Mouse (Mus musculus): ENCODE results near the gene Arl8a. TPM values are rescaled to one million over a fixed set of nuclear protein-coding genes. Genes with fewer than 3 reads are reported as not detected.

Arl8a gene
- polyA plus RNA-seq (2021; fragmentation: Nextera tagmentation), result 25.0 and 80.8 TPM in 2 replicates
- long read RNA-seq, experiment 1, transcript Arl8a-201 (7 exons, 1,713 nt), result major isoform, 30 of 43 reads
- long read RNA-seq, experiment 1, partial matches to known transcripts, result 10 of 43 reads
- long read RNA-seq, experiment 1, other reads (novel, unspliced or antisense), result 2 of 43 reads
- long read RNA-seq, experiment 2, partial matches to known transcripts, result 1 of 20 reads
- long read RNA-seq, experiment 2, other reads (novel, unspliced or antisense), result 19 of 20 reads

DNA sequence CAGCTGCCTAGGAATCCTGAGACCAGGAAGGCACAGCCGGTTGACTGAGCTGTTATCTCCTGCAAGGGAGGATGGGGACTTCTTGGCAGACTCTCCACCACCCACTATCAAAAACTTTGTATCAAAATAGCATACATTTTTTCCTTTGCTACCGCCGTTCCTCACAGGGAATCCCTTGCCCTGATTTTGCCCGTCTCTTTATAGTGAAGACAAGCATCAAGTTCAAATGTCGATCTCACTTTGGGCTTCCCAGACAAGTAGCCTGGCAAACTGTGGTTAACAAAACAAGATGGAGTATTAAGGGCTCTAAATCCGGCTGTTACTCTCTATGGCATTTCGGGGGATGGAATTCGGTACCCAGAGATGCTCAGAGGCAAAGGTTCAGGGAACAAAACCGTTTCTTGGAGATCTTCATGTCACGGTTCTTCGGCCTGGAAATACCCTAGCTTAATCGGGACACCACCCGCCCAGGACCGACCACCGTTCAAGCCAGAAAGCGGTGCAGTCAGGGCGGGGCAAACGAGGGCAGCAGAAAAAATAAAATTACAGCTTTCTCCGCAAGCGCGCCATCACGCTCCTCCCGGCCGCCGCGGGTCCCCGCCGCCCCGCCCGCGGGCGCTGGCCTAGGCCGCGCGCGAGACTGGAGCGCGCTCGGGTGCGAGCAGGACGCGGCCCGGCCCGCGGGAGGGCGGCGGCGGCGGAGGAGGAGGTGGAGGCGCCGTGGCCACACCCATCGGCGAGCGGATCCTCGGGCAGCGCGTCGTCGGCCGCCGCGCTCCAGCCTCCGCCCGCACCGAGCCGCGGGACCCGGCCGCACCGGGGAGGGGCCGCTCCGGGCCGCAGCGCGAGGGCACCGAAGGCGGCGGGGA is at the start of gene Arl8a:
Arl8a (plus strand) TSS at position 748 of the 869 bp plus-strand sequence.

DNA sequence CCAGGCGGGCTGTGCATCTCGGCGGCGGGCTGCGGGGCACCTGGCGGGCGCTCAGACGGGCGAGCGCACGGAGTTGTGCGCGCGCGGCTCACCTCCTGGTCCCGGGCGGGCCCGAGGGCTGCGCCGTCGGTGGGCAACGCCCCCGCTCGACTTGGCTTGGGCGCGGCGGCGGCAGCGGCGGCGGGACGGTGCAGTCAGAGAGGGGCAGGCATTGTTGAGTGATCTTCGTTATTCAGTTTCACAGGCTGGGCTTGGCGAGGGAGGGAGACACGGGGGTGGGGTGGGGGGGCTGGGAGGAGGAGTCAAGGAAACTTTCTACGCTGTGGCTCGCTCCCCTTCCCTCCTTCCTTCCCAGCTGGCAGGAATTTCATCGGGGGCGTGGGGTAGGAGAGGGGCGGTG is 41.5 kb upstream of the Arl8a start, which contains the start of gene Lgr6:
Lgr6 (minus strand) TSS at position 153 of the 400 bp plus-strand sequence.

DNA sequence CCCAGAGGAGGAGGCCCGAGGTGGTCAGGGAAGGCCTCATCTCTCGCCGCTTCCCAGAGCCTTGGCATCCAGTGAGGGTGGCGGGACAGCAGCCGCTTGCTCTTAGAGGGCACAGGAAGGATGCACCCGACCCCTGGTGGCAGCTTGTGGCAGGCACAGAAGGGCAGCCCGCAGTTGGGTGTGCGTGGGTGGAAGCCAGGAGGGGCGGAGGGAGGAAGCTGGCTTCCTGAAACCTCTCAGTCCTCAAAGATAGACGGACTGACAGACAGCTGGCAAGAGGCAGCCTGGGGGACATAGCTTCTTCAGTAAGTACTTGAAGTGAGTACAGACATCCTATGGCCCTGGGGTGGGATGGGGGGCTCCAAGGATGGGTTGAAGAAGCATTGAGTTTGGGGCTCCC is 14.2 kb upstream of the Arl8a start, which contains the start of gene Ptpn7:
Ptpn7 (plus strand) TSS at position 228 of the 400 bp plus-strand sequence.

DNA sequence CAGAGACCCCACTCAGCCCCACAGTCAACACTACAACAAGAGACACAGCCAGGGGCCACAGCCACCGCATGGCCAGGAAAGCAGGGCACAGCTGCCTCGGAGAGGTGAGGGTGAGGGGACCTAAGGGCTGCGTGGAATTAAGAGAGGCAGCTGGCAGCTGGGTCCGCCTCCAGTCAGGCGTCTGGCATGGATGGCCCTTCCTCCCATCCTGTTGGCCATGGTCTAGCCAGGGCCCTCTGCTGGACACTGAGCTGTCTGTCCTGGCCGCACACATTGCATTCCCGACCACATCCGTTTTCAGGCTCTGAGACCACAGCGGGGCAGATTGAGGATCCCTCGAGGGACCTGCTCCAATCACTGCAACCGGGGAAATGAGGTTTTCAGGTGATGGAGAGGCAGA is 20.8 kb downstream of the Arl8a start, which contains the start of gene Gpr37l1:
Gpr37l1 (minus strand) TSS at position 247 of the 400 bp plus-strand sequence.

Other genes with a start within 250 kb of the Arl8a start
- gene Ppp1r12b, start 190.9 kb upstream of the Arl8a start, polyA plus RNA-seq (2021; fragmentation: Nextera tagmentation), result 11.2 and 14.8 TPM in 2 replicates
- gene Ube2t, start 184.3 kb upstream of the Arl8a start, polyA plus RNA-seq (2021; fragmentation: Nextera tagmentation), result 2.4 TPM in 2 replicates
- 0.89 and 1.7 TPM in 2 replicates for gene Lgr6, start 41.5 kb upstream of the Arl8a start, polyA plus RNA-seq (2021; fragmentation: Nextera tagmentation)
- gene Ptpn7, start 14.1 kb upstream of the Arl8a start, polyA plus RNA-seq (2021; fragmentation: Nextera tagmentation), result 0.33 and 0.39 TPM in 2 replicates
- gene Gpr37l1, start 20.9 kb downstream of the Arl8a start, polyA plus RNA-seq (2021; fragmentation: Nextera tagmentation), result 211 and 218 TPM in 2 replicates
- gene Elf3, start 111.7 kb downstream of the Arl8a start, polyA plus RNA-seq (2021; fragmentation: Nextera tagmentation), result 0.12 and 0.20 TPM in 2 replicates
- 26.2 and 31.2 TPM in 2 replicates for gene Rnpep, start 137.3 kb downstream of the Arl8a start, polyA plus RNA-seq (2021; fragmentation: Nextera tagmentation)
- 235 and 273 TPM in 2 replicates for gene Timm17a, start 167.0 kb downstream of the Arl8a start, polyA plus RNA-seq (2021; fragmentation: Nextera tagmentation)
- 0.22 and 0.28 TPM in 2 replicates for gene Lmod1, start 178.0 kb downstream of the Arl8a start, polyA plus RNA-seq (2021; fragmentation: Nextera tagmentation)
- 244 and 256 TPM in 2 replicates for gene Shisa4, start 228.4 kb downstream of the Arl8a start, polyA plus RNA-seq (2021; fragmentation: Nextera tagmentation)

Data from left cerebral cortex, adult 6 months (tissue).